Mouse (Mus musculus) limb, embryonic 13.5 days (tissue): ENCODE results near the gene Pip4k2c. TPM values are rescaled to one million over a fixed set of nuclear protein-coding genes. Genes with fewer than 3 reads are reported as not detected.

Experiments
- ATAC-seq: fragments of 200-750 bp; cut with Nextera tagmentation; 2 replicates; pipeline ENCODE4 v1.8.0; 2017; ENCODE audit warnings: low read depth, moderate number of reproducible peaks, moderate TSS enrichment; ENCODE audit not compliant: low FRiP score
- H3K27ac ChIP-seq: fragments of 300-500 bp; sonication (generic); 2 replicates; pipeline ENCODE4 v1.5.1; 2015; ENCODE audit warnings: inconsistent platforms, mild to moderate bottlenecking, moderate library complexity
- H3K27me3 ChIP-seq: fragments of 300-500 bp; sonication (generic); 2 replicates; pipeline ENCODE4 v1.6.1; 2015; ENCODE audit warnings: mild to moderate bottlenecking, inconsistent platforms
- H3K36me3 ChIP-seq: fragments of 300-500 bp; sonication (generic); 2 replicates; pipeline ENCODE4 v1.6.1; 2015; ENCODE audit warnings: inconsistent platforms, mild to moderate bottlenecking, moderate library complexity
- H3K4me1 ChIP-seq: fragments of 300-500 bp; sonication (generic); 2 replicates; pipeline ENCODE4 v1.6.1; 2015; ENCODE audit warnings: inconsistent platforms
- H3K4me2 ChIP-seq: fragments of 300-500 bp; sonication (generic); replicated peaks from 2 replicates; pipeline ENCODE4 v1.6.1; 2015; ENCODE audit warnings: inconsistent platforms, mild to moderate bottlenecking, moderate library complexity
- H3K4me3 ChIP-seq: fragments of 300-500 bp; sonication (generic); 2 replicates; pipeline ENCODE4 v1.5.1; 2015; ENCODE audit warnings: moderate library complexity, mild to moderate bottlenecking, inconsistent platforms
- H3K9ac ChIP-seq: fragments of 300-500 bp; sonication (generic); 2 replicates; pipeline ENCODE4 v1.6.1; 2015; ENCODE audit warnings: mild to moderate bottlenecking, inconsistent platforms
- H3K9me3 ChIP-seq: fragments of 300-500 bp; sonication (generic); 2 replicates; pipeline ENCODE4 v1.6.1; 2016; ENCODE audit warnings: inconsistent platforms
- WGBS: fragments of 180-500 bp; shearing (Covaris S2); methylation state at CpG from one replicate; pipeline ENCODE4 v1.1.7; 2015; 5-methylcytosine and 5-hydroxymethylcytosine counted together
- polyA plus RNA-seq: library from polyadenylated mRNA; unstranded; fragments of >200 nt; fragmentation: Nextera tagmentation; extraction: Ambion mirVana; gene quantifications from 2 replicates; pipeline ENCODE4 v1.2.1, GENCODE M21; 2015

Gene Pip4k2c
- polyA plus RNA-seq, 1 experiment from 2014 or later: 29.1 TPM

DNA sequence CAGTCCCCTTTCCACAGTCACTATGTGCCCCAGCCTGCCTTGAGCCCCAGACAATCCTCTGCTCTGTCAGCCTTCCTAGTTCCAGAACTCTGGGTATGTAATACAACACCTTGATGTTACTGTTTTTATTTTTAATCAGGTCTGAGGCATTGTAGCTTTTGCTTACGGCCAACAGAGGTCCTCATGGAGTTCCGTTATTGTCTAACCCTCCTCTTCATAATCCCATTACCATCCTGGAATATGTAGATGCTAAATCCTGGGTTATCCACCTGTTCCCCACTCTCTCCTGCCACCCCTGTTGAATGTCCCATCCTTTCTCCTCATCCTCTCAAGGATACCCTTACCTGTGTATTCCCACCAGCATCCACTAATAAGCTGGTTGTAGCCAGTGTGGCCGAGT lies 35.2 kb downstream of the Pip4k2c start:
- 34% methylated on average over 3 of the region's 3 CpGs for whole genome bisulfite sequencing
- Histone ChIP-seq H3K9ac (no peak overlapping the region), H3K4me1 (peaks cover 28% of the 10 kb centered on the region), H3K9me3 (no peaks in the 10 kb centered on the region), H3K36me3 (no peaks in the 10 kb centered on the region), H3K27me3 (peaks cover 65% of the 10 kb centered on the region), H3K4me2 (no peak overlapping the region), H3K4me3 (no peak overlapping the region), H3K27ac (no peak overlapping the region)
- ATAC-seq: no peak

DNA sequence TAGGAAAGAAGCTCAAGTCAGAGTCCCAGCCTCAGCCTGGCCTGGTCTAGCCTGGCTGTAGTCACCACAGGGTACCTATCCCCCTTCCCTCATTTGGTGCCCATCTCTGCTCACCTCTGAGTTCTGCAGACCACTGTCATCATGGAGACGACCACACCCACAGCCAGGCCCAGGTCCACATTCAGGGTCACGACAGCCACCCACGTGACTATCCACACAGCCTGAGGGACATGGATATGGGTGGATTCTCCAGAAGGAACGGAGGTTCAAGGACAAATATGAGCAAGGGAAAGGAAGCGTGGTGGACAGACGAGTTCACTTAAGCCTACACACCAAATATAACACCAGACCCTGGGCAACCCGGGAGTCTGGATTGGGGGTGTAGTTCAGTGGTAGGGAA lies 37.2 kb downstream of the Pip4k2c start:
- H3K9me3 ChIP-seq: no peaks in the 10 kb centered on the region
- ATAC-seq: no peak
- H3K27me3 ChIP-seq: peaks cover 64% of the 10 kb centered on the region
- no peaks in the 10 kb centered on the region for H3K36me3 ChIP-seq
- H3K9ac ChIP-seq: no peak overlapping the region
- no peak overlapping the region for H3K4me3 ChIP-seq
- WGBS: 82% methylated on average over 7 of the region's 7 CpGs
- peaks cover 32% of the 10 kb centered on the region for H3K4me1 ChIP-seq
- H3K4me2 ChIP-seq: no peak overlapping the region
- H3K27ac ChIP-seq: no peak overlapping the region

DNA sequence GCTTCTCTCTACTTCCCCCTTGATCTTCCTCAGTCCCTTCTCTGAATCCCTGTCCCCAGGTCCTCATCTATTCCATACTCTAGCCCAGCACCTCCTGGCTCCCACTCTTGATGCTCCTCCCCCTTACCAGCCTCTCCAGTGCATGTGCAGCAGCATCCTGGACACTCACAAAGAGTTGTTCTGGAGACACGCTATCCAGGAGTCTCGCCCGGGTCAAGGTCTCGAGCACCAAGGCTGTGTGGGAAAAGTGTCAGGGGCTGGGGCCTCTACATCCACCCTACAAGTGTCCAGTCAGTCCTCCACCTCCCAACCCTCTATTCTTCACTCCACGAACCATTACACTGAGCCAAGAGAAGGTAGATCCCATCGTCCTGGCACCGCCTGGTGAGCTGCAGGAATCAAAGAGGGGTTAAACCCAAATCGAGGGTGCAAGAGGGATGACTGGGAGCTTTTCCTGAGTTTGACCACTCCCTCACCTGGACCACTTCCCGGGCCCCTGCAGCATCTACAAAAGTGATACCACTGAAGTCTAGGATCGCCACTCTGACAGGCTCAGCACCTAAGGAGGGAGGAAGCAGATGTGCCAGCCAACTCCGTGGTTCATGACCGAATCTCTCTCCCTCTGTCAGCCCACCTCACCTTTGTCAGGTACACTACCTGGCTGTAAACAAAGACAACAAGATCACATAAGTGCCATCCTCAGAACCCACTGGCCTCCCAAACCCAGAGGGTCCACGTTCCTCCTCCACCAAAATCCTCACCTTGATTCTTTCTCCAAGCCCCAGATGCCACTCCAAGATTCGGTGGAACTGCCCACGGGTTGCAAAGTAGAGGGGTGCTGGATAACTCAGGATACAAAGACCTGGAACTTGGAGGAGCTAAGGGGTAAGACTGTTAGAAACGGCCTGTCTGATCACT lies 38.0 kb downstream of the Pip4k2c start:
- Histone ChIP-seq H3K4me2 (no peak overlapping the region), H3K9ac (no peak overlapping the region), H3K4me1 (peaks cover 32% of the 10 kb centered on the region), H3K4me3 (no peak overlapping the region), H3K36me3 (no peaks in the 10 kb centered on the region), H3K27ac (no peak overlapping the region), H3K27me3 (peaks cover 64% of the 10 kb centered on the region), H3K9me3 (no peaks in the 10 kb centered on the region)
- 85% methylated on average over 16 of the region's 16 CpGs for WGBS
- ATAC-seq: no peak

DNA sequence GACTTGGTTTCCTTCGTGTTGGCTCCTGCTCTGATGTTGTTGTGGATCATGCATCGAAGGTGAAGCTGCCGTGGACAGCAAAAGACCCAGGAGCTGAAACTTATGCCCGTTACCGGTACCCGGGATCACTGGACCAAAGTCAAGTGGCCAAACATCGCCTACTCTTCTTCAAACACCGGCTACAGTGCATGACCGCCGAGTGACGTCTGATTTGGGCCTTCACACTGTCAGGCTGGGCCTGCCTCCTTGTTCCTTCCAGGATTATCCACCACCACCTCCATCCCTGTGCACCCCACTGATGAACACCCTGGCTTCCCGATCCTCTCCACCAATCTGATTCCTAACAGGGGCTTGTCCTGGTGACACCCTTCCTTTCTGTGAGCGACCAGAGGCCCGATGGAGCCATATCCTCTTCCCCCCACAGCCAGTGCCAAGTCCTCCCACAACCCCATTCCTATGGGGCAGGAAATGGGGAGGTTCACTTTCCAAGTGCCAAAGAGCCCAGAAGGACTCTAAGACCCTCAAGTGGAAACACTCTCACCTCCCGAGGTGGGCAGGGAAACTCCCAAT lies 39.7 kb downstream of the Pip4k2c start:
- Histone ChIP-seq H3K9ac (no peak overlapping the region), H3K27ac (no peak overlapping the region), H3K4me1 (peaks cover 23% of the 10 kb centered on the region), H3K27me3 (peaks cover 64% of the 10 kb centered on the region), H3K4me2 (no peak overlapping the region), H3K9me3 (no peaks in the 10 kb centered on the region), H3K4me3 (no peak overlapping the region), H3K36me3 (no peaks in the 10 kb centered on the region)
- no peak for ATAC-seq
- 90% methylated on average over 15 of the region's 15 CpGs for WGBS

DNA sequence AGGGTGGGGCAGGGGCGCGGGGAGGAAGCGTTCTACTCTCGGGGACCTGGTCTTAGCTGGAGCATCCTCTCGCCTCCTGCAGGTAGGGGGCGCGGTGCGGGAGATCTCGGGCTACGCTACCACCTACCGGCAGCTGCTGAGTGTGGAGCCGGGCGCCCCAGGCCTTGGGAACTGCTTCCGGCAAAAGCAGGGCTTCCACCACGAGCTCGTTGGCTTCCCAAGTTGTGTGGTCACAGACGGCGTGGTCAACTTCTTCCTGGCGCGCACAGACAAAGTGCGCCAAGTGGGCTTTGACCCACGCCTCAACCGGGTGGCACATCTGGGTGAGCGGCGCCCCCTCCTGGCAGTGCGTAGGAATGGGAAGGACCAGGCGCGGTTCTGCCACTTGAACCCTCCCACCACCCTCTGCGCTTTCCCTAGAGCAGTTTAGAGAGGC lies 40.5 kb downstream of the Pip4k2c start:
- Histone ChIP-seq H3K4me2 (peak overlapping the region; percentile 68), H3K36me3 (no peaks in the 10 kb centered on the region), H3K9me3 (no peaks in the 10 kb centered on the region), H3K27ac (no peak overlapping the region), H3K27me3 (peaks cover 64% of the 10 kb centered on the region), H3K9ac (peak overlapping the region; percentile 10; the same call in 1 of the 2 replicates), H3K4me1 (peaks cover 23% of the 10 kb centered on the region), H3K4me3 (peak overlapping the region; percentile 42)
- WGBS: 1% methylated on average over 29 of the region's 29 CpGs
- peak; percentile 77 for ATAC-seq

DNA sequence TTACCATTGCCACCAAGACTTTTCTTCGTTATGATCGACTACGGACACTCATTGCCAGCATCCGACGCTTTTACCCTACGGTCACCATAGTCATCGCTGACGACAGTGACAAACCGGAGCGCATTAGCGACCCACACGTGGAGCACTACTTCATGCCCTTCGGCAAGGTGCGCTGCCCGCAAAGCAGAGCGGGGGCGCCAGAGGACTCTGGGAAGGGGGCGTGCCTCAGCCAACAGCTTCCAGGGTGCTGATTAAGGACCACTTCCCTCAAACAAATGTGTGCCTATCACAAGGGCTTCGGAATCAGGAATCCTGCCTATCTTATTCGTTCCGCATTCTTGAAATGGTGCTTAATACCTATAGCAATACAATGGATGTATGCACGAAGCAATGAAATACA lies 41.4 kb downstream of the Pip4k2c start:
- 2% methylated on average over 22 of the region's 22 CpGs for WGBS
- peak overlapping the region; percentile 10; the same call in 1 of the 2 replicates for H3K9ac ChIP-seq
- peak overlapping the region; percentile 42 for H3K4me3 ChIP-seq
- peak overlapping the region; percentile 68 for H3K4me2 ChIP-seq
- H3K4me1 ChIP-seq: peaks cover 30% of the 10 kb centered on the region
- peaks cover 72% of the 10 kb centered on the region for H3K27me3 ChIP-seq
- ATAC-seq: no peak
- H3K36me3 ChIP-seq: no peaks in the 10 kb centered on the region
- H3K27ac ChIP-seq: no peak overlapping the region
- no peaks in the 10 kb centered on the region for H3K9me3 ChIP-seq

DNA sequence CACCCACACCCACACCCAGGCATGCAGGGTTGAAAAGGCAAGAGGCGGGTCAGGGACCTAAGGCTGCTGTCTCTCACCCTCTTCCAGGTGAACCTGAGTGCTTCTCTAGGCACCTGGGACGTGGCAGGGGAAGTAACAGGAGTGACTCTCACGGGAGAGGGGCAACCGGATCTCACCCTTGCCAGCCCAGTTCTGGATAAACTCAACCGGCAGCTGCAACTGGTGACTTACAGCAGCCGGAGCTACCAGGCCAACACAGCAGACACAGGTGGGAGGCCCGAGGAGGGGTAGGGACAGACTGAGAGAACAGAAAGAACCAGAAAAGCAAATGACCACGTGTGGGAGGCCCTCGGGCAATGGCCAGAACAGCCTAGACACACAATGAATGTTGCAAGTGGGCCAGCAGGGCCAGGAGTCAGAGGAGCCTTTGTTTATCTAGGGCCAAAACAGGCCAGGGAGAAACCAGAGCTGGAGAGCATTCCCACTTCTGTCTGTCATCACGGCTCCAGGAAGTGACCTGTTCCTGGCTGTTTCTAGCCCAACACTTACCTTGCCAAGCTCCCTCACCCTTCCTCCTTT lies 43.7 kb downstream of the Pip4k2c start:
- no peak for ATAC-seq
- Histone ChIP-seq H3K9ac (no peak overlapping the region), H3K27ac (no peak overlapping the region), H3K4me3 (no peak overlapping the region), H3K27me3 (peaks cover 92% of the 10 kb centered on the region), H3K9me3 (no peaks in the 10 kb centered on the region), H3K4me1 (peaks cover 30% of the 10 kb centered on the region), H3K4me2 (no peak overlapping the region), H3K36me3 (no peaks in the 10 kb centered on the region)
- WGBS: 19% methylated on average over 10 of the region's 10 CpGs

DNA sequence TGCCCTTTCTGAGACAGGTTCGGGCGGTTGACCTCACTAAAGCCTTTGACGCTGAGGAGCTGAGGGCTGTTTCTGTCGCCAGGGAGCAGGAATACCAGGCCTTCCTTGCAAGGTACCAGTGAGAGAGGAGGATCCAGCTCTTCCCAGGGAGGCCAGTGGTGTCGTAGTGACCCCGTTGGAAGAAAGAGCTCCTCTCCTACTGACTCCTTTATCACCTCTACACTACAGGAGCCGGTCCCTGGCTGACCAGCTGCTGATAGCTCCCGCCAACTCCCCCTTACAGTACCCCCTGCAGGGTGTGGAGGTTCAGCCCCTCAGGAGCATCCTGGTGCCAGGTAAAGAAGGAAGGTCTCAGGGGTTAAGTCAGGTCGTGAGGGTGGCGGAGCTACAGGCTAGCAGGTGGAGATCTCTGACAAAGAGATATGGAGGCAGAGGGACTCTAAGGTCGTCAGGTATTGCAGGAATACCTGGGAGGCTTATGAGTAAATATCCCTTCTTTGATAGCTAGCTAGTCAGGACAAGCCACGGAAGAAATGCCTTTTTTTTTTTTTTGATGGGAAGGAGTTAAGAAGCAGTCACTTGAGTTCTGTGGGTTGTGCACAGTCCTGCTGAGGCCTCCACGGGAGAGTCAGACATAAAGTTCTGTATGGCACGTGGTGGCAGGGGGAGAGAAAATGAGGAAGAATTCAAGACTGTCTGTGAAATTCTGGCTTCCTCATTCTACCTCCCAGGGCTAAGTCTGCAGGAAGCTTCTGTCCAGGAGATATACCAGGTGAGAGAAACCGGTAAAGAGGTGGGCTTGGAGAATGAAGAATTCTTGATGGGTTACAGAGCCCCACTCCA lies 44.4 kb downstream of the Pip4k2c start:
- Histone ChIP-seq H3K36me3 (no peaks in the 10 kb centered on the region), H3K27me3 (peaks cover 89% of the 10 kb centered on the region)

DNA sequence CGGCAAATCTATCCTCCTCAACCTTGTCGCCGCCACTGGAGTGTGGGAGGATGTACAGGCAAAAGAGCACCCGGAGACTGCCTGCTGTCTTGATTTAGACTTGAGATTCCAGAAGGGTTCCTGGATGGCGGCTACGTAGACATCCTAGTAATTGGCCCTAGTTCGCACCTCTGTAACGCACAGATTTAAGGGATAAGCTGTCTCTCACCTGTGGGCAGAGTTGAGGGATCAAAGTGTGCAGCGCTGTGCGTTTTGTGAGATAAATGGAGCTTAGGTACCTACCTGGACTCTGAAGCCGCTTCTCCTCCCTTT lies 45.0 kb downstream of the Pip4k2c start:
- no peak; the same call in 1 of the 2 replicates for ATAC-seq
- Histone ChIP-seq H3K4me2 (peak overlapping the region; percentile 100), H3K4me1 (peaks cover 30% of the 10 kb centered on the region), H3K4me3 (peak overlapping the region; percentile 65), H3K9ac (peak overlapping the region; percentile 76), H3K36me3 (no peaks in the 10 kb centered on the region), H3K27ac (no peak overlapping the region), H3K27me3 (peaks cover 83% of the 10 kb centered on the region), H3K9me3 (no peaks in the 10 kb centered on the region)
- WGBS: 5% methylated on average over 11 of the region's 11 CpGs

More for the DNA sequence above, 44.4 kb downstream of the Pip4k2c start:
- H3K9ac ChIP-seq: no peak overlapping the region
- peak overlapping the region; percentile 100 for H3K4me2 ChIP-seq
- H3K4me1 ChIP-seq: peaks cover 30% of the 10 kb centered on the region
- ATAC-seq: no peak
- no peak overlapping the region for H3K27ac ChIP-seq
- no peaks in the 10 kb centered on the region for H3K9me3 ChIP-seq
- 22% methylated on average over 15 of the region's 15 CpGs for WGBS
- H3K4me3 ChIP-seq: peak overlapping the region; percentile 65

DNA sequence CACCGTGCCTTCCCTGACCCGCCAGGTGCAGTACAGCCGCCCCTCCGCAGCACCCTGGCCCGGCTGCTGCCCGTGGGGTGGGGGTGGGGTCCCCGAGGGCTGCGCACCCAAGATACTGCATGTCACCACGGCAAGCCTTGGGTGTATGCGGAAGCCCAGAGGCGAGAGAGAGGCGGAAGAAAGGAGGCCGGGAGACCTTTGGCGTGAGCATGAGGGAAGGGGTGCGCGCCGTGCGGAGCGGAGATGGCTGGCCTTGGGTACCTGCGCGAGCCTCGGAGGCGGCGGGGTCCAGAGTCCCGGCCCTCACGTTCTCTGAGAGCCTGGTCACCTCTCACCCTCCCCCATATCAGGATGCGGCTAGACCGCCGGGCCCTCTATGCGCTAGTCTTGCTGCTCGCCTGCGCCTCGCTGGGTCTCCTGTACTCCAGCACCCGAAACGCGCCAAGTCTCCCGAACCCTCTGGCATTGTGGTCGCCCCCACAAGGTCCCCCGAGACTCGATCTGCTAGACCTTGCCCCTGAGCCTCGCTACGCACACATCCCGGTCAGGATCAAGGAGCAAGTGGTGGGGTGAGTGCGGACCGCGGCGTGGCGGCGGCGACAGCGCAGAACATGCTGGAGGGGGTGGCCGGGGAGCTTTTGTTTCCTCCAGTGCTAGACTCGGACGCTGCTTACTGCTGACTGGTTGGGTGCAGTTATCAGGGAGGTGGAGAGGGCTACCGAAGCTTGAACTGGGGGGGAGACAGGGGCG lies 45.6 kb downstream of the Pip4k2c start:
- WGBS: under 1% methylated on average over 55 of the region's 56 CpGs
- H3K27me3 ChIP-seq: peaks cover 78% of the 10 kb centered on the region
- H3K4me2 ChIP-seq: peak overlapping the region; percentile 100
- peak; percentile 22 for ATAC-seq
- H3K36me3 ChIP-seq: no peaks in the 10 kb centered on the region
- peaks cover 27% of the 10 kb centered on the region for H3K4me1 ChIP-seq
- peak overlapping the region; percentile 76 for H3K9ac ChIP-seq
- H3K4me3 ChIP-seq: peak overlapping the region; percentile 65
- no peak overlapping the region for H3K27ac ChIP-seq
- no peaks in the 10 kb centered on the region for H3K9me3 ChIP-seq

DNA sequence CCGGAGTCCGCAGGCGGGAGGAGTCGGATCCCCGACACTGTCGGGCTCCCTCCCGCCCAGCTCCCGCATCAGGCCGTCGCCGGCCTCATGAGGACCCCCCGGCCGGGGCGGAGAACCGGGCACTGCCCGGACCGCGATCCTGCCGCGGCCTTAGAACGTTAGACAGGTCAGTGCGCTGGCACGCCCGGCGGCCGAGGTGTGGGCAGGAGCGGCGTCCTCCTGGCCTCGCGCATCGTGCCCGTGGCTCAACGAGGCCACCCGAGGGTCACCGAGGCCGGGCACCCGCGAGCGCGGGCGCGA lies 46.1 kb downstream of the Pip4k2c start:
- Histone ChIP-seq H3K9ac (peak overlapping the region; percentile 76), H3K27me3 (peaks cover 75% of the 10 kb centered on the region), H3K4me3 (peak overlapping the region; percentile 65), H3K4me2 (peak overlapping the region; percentile 100), H3K27ac (no peak overlapping the region), H3K9me3 (no peaks in the 10 kb centered on the region), H3K36me3 (no peaks in the 10 kb centered on the region), H3K4me1 (peaks cover 22% of the 10 kb centered on the region)
- ATAC-seq: no peak; the same call in 1 of the 2 replicates
- 1% methylated on average over 40 of the region's 42 CpGs for WGBS
